Mouse (Mus musculus): Measurements from ENCODE around the gene Shkbp1. TPM values are rescaled to one million over a fixed set of nuclear protein-coding genes. Genes with fewer than 3 reads are reported as not detected.
A peak's percentile ranks its signal among the peaks of the same experiment; 100 is the strongest.

The Shkbp1 gene
- total and polyA plus RNA-seq, 2 experiments from 2014 or later, result 24.1 to 42.7 TPM

- H3K9ac ChIP-seq (replicated peaks; ENCODE audit: low read length, poor library complexity, severe bottlenecking), result peak overlapping the region; percentile 68
- H3K27ac ChIP-seq (ENCODE audit: low read depth, low read length), result no peak overlapping the region
- no peaks in the 10 kb centered on the region for H3K9me3 ChIP-seq (ENCODE audit: low read length)
- DNase-seq (ENCODE audit: low spot score), result peak; percentile 54
- H3K36me3 ChIP-seq (ENCODE audit: insufficient read depth, low read length), result peaks cover 13% of the 10 kb centered on the region; the same call in 1 of the 2 replicates
- H3K4me1 ChIP-seq (ENCODE audit: insufficient read depth, low read length), result no peaks in the 10 kb centered on the region; the same call in 1 of the 2 replicates
- peak overlapping the region; percentile 52 for H3K4me3 ChIP-seq (ENCODE audit: low read depth, low read length)
- peak; percentile 59; the same call in 1 of the 2 replicates for ATAC-seq (ENCODE audit: low FRiP score)
- 2% methylated on average over 39 of the region's 68 CpGs for whole genome bisulfite sequencing
- peak overlapping the region; percentile 81 for H3K4me2 ChIP-seq (ENCODE audit: low read depth, low read length, poor library complexity, severe bottlenecking)
- H3K27me3 ChIP-seq (ENCODE audit: insufficient read depth, low read length), result peaks cover 30% of the 10 kb centered on the region; the same call in 1 of the 2 replicates
- peak; percentile 19 for TF ChIP-seq CTCF (IDR thresholded peaks at IDR 0.05)
Observed at GRCm38 (mm10) chr7:27396184-27397047, 40.6 kb upstream of the Shkbp1 start.

- H3K27me3 ChIP-seq (ENCODE audit: insufficient read depth, low read length), result peaks cover 29% of the 10 kb centered on the region; the same call in 1 of the 2 replicates
- ATAC-seq (ENCODE audit: low FRiP score), result peak; percentile 6; the same call in 1 of the 2 replicates
Observed at GRCm38 (mm10) chr7:27395521-27396183, 39.8 kb upstream of the Shkbp1 start.

GRCm38 (mm10) chr7:27391416-27391815 is 35.6 kb upstream of the Shkbp1 start:
- whole genome bisulfite sequencing, result 50% methylated on average over 16 of the region's 16 CpGs
- peaks cover 6% of the 10 kb centered on the region; the same call in 1 of the 2 replicates for H3K36me3 ChIP-seq (ENCODE audit: insufficient read depth, low read length)
- TF ChIP-seq CTCF (IDR thresholded peaks at IDR 0.05), result no peak
- H3K4me2 ChIP-seq (ENCODE audit: low read depth, low read length, poor library complexity, severe bottlenecking), result no peak overlapping the region
- no peak overlapping the region for H3K4me3 ChIP-seq (ENCODE audit: low read depth, low read length)
- H3K4me1 ChIP-seq (ENCODE audit: insufficient read depth, low read length), result no peaks in the 10 kb centered on the region
- H3K27ac ChIP-seq (ENCODE audit: low read depth, low read length), result no peak overlapping the region
- H3K27me3 ChIP-seq (ENCODE audit: insufficient read depth, low read length), result peaks cover 14% of the 10 kb centered on the region; the same call in 1 of the 2 replicates
- ATAC-seq (ENCODE audit: low FRiP score) (no peak), DNase-seq (ENCODE audit: low spot score) (no peak)
- H3K9me3 ChIP-seq (ENCODE audit: low read length), result no peaks in the 10 kb centered on the region
- no peak overlapping the region for H3K9ac ChIP-seq (replicated peaks; ENCODE audit: low read length, poor library complexity, severe bottlenecking)

More at GRCm38 (mm10) chr7:27395521-27396183, 39.8 kb upstream of the Shkbp1 start:
- Histone ChIP-seq H3K27ac (ENCODE audit: low read depth, low read length) (no peak overlapping the region), H3K4me2 (ENCODE audit: low read depth, low read length, poor library complexity, severe bottlenecking) (peak overlapping the region; percentile 81), H3K9ac (replicated peaks; ENCODE audit: low read length, poor library complexity, severe bottlenecking) (peak overlapping the region; percentile 68; the same call in 1 of the 2 replicates), H3K4me3 (ENCODE audit: low read depth, low read length) (peak overlapping the region; percentile 52), H3K9me3 (ENCODE audit: low read length) (no peaks in the 10 kb centered on the region), H3K4me1 (ENCODE audit: insufficient read depth, low read length) (no peaks in the 10 kb centered on the region; the same call in 1 of the 2 replicates), H3K36me3 (ENCODE audit: insufficient read depth, low read length) (peaks cover 10% of the 10 kb centered on the region; the same call in 1 of the 2 replicates)
- DNase-seq (ENCODE audit: low spot score), result no peak
- TF ChIP-seq CTCF (IDR thresholded peaks at IDR 0.05), result no peak
- 2% methylated on average over 22 of the region's 22 CpGs for WGBS

GRCm38 (mm10) chr7:27389213-27389612 is 33.4 kb upstream of the Shkbp1 start:
- DNase-seq (ENCODE audit: low spot score), result no peak
- Histone ChIP-seq H3K27me3 (ENCODE audit: insufficient read depth, low read length) (peaks cover 7% of the 10 kb centered on the region; the same call in 1 of the 2 replicates), H3K4me3 (ENCODE audit: low read depth, low read length) (no peak overlapping the region), H3K9ac (replicated peaks; ENCODE audit: low read length, poor library complexity, severe bottlenecking) (no peak overlapping the region), H3K4me2 (ENCODE audit: low read depth, low read length, poor library complexity, severe bottlenecking) (no peak overlapping the region), H3K27ac (ENCODE audit: low read depth, low read length) (no peak overlapping the region), H3K9me3 (ENCODE audit: low read length) (no peaks in the 10 kb centered on the region), H3K4me1 (ENCODE audit: insufficient read depth, low read length) (no peaks in the 10 kb centered on the region), H3K36me3 (ENCODE audit: insufficient read depth, low read length) (peaks cover 6% of the 10 kb centered on the region; the same call in 1 of the 2 replicates)
- no peak for ATAC-seq (ENCODE audit: low FRiP score)
- 61% methylated on average over 6 of the region's 6 CpGs for WGBS
- no peak for TF ChIP-seq CTCF (IDR thresholded peaks at IDR 0.05)

GRCm38 (mm10) chr7:27384731-27385130 is 28.9 kb upstream of the Shkbp1 start:
- no peaks in the 10 kb centered on the region for H3K27me3 ChIP-seq (ENCODE audit: insufficient read depth, low read length)
- H3K4me1 ChIP-seq (ENCODE audit: insufficient read depth, low read length), result no peaks in the 10 kb centered on the region
- H3K4me3 ChIP-seq (ENCODE audit: low read depth, low read length), result no peak overlapping the region
- peak; percentile 70 for TF ChIP-seq CTCF (IDR thresholded peaks at IDR 0.05)
- WGBS, result 46% methylated on average over 4 of the region's 4 CpGs
- no peak for ATAC-seq (ENCODE audit: low FRiP score)
- no peaks in the 10 kb centered on the region for H3K9me3 ChIP-seq (ENCODE audit: low read length)
- H3K9ac ChIP-seq (replicated peaks; ENCODE audit: low read length, poor library complexity, severe bottlenecking), result no peak overlapping the region
- no peak for DNase-seq (ENCODE audit: low spot score)
- no peak overlapping the region for H3K27ac ChIP-seq (ENCODE audit: low read depth, low read length)
- no peak overlapping the region for H3K4me2 ChIP-seq (ENCODE audit: low read depth, low read length, poor library complexity, severe bottlenecking)
- H3K36me3 ChIP-seq (ENCODE audit: insufficient read depth, low read length), result 0 out of 2 replicates have a peak, but pooled peaks cover 3% of the 10 kb centered on the region
